Mouse (Mus musculus): ENCODE data around the gene Dhrs1.

GRCm38 (mm10) chr14:55793946-55794345, 48.5 kb upstream of the Dhrs1 start:
- TF ChIP-seq CTCF (IDR thresholded peaks at IDR 0.05; ENCODE audit: control insufficient read depth, insufficient read depth, insufficient read length) (no peak), MAX (IDR thresholded peaks at IDR 0.05) (no peak), USF1 (IDR thresholded peaks at IDR 0.05; ENCODE audit: low read depth) (no peak), CEBPB (IDR thresholded peaks at IDR 0.05; ENCODE audit: low read depth) (no peak), MYOG (IDR thresholded peaks at IDR 0.05; ENCODE audit: control insufficient read depth, extremely low read depth, insufficient read length) (no peak)
